Mouse (Mus musculus) heart, adult 2 months (tissue): ENCODE data around the gene Gab2. TPM values are rescaled to one million over a fixed set of nuclear protein-coding genes. Genes with fewer than 3 reads are reported as not detected.

Experiments used
- DNase-seq, 2 experiments: peaks; one replicate each; pipeline ENCODE4 v3.0.0; 2021
- H3K27ac ChIP-seq: fragments of 200-600 bp; 2 replicates; pipeline ENCODE4 v1.8.1; 2022
- H3K27me3 ChIP-seq: fragments of 200-500 bp; 2 replicates; pipeline ENCODE4 v1.6.1; 2012; ENCODE audit warnings: mild to moderate bottlenecking, low read length, inconsistent platforms, mixed read lengths; ENCODE audit not compliant: control insufficient read depth, insufficient read depth
- H3K36me3 ChIP-seq: fragments of 200-500 bp; 2 replicates; pipeline ENCODE4 v1.6.1; 2012; ENCODE audit warnings: low read length, inconsistent platforms; ENCODE audit not compliant: control insufficient read depth, insufficient read depth
- H3K4me1 ChIP-seq: fragments of 200-500 bp; 2 replicates; pipeline ENCODE4 v1.6.1; 2011; ENCODE audit warnings: low read length; ENCODE audit not compliant: control insufficient read depth, insufficient read depth
- H3K4me3 ChIP-seq: fragments of 200-600 bp; 2 replicates; pipeline ENCODE4 v1.8.1; 2022
- H3K79me2 ChIP-seq: fragments of 200-500 bp; replicated peaks from 2 replicates; pipeline ENCODE4 v1.6.1; 2012; ENCODE audit warnings: mild to moderate bottlenecking, inconsistent platforms, low read length, moderate library complexity, mixed read lengths; ENCODE audit not compliant: control insufficient read depth, insufficient read depth
- H3K9ac ChIP-seq: fragments of 200-500 bp; 2 replicates; pipeline ENCODE4 v1.6.1; 2012; ENCODE audit warnings: low read depth, mild to moderate bottlenecking, control low read depth, inconsistent platforms, low read length, mixed read lengths
- CTCF ChIP-seq: fragments of 200-600 bp; IDR thresholded peaks from 2 replicates; pipeline ENCODE4 v1.8.1; 2022; ENCODE audit warnings: antibody characterized with exemption, mild to moderate bottlenecking, moderate library complexity
- EP300 ChIP-seq: fragments of 200-500 bp; IDR thresholded peaks from 2 replicates; pipeline ENCODE4 v1.6.1; 2011; ENCODE audit warnings: low read depth, low read length, control low read depth; ENCODE audit not compliant: insufficient read depth
- POLR2A ChIP-seq: fragments of 200-500 bp; IDR thresholded peaks from 2 replicates; pipeline ENCODE4 v1.6.1; 2011; ENCODE audit warnings: mild to moderate bottlenecking, low read depth, low read length, control low read depth; ENCODE audit not compliant: insufficient read depth
- WGBS: fragments of 180-500 bp; shearing (Covaris S2); methylation state at CpG from one replicate; pipeline ENCODE4 v1.1.7; 2018; 5-methylcytosine and 5-hydroxymethylcytosine counted together
- intact Hi-C: fragments of 180-260 bp; cut with DNase I; formaldehyde crosslinking; loops from one replicate; pipeline ENCODE4 v1.15.1; 2025
- polyA plus RNA-seq: library from polyadenylated mRNA; depleted of rRNA; stranded (reverse); fragments of >200 nt; gene quantifications from 2 replicates; pipeline ENCODE4 v1.2.3, GENCODE M21; 2012
- total RNA-seq, 2 experiments: library from RNA; stranded (reverse); gene quantifications; 2 replicates each; pipeline ENCODE4 v1.2.3; 2021

The Gab2 gene
- total and polyA plus RNA-seq, 3 experiments, result 15.9 to 17.6 (median 16.4) TPM

DNA sequence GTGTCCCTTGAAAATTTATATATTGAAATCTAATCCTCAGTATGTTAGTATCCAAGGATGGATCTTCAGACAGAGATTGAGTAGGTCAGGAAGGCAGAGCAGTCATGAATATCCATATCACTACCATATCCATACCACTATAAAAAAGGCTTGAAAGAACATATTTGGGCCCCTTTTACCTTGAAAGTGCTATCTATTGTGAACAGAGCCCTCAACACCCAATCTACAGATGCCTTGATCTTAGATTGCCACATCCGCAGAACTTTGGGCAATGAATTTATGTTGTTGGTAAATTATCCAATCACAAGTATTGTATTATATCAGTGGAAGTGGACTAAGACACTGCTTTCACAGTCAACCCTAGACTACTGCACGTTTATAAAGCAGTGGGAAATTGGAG, 122.5 kb downstream of the Gab2 start:
- no peak for DNase-seq
- Histone ChIP-seq H3K4me3 (no peak overlapping the region), H3K27ac (no peak overlapping the region), H3K36me3 (peaks cover 10% of the 10 kb centered on the region), H3K4me1 (peaks cover 10% of the 10 kb centered on the region), H3K9ac (no peak overlapping the region), H3K79me2 (peaks cover 1% of the 10 kb centered on the region), H3K27me3 (no peaks in the 10 kb centered on the region)
- WGBS, result 87% methylated on average over 2 of the region's 2 CpGs
- intact Hi-C loops, result no loop called here
- TF ChIP-seq EP300 (no peak), CTCF (no peak), POLR2A (no peak)

- no peak for TF ChIP-seq POLR2A
- no peak for TF ChIP-seq EP300
- no peak for TF ChIP-seq CTCF
- Histone ChIP-seq H3K4me1 (peaks cover 15% of the 10 kb centered on the region), H3K27ac (peak overlapping the region; percentile 27), H3K79me2 (peaks cover 1% of the 10 kb centered on the region; the same call in 1 of the 2 replicates), H3K9ac (no peak overlapping the region; the same call in 1 of the 2 replicates), H3K4me3 (no peak overlapping the region), H3K36me3 (peaks cover 23% of the 10 kb centered on the region), H3K27me3 (no peaks in the 10 kb centered on the region)
- intact Hi-C loops, result no loop called here
- 66% methylated on average over 1 of the region's 1 CpGs for WGBS
- DNase-seq, result no peak
Observed at GRCm38 (mm10) chr7:97208811-97209549, 127.6 kb downstream of the Gab2 start.

- DNase-seq, result no peak
- H3K4me3 ChIP-seq, result no peak overlapping the region
- H3K79me2 ChIP-seq, result peaks cover 1% of the 10 kb centered on the region; the same call in 1 of the 2 replicates
- H3K36me3 ChIP-seq, result peaks cover 23% of the 10 kb centered on the region
- H3K4me1 ChIP-seq, result peaks cover 15% of the 10 kb centered on the region
- peak overlapping the region; percentile 38 for H3K27ac ChIP-seq
- intact Hi-C loops, result loop anchor here (5.0 kb wide), 1 partner anchor 37 kb away; no protein-coding TSS in a partner anchor
- H3K9ac ChIP-seq, result no peak overlapping the region
- no peaks in the 10 kb centered on the region for H3K27me3 ChIP-seq
- TF ChIP-seq POLR2A, result no peak
- TF ChIP-seq EP300, result no peak
- TF ChIP-seq CTCF, result no peak
Observed at GRCm38 (mm10) chr7:97210064-97210685, 128.8 kb downstream of the Gab2 start.

- Histone ChIP-seq H3K79me2 (peaks cover 1% of the 10 kb centered on the region; the same call in 1 of the 2 replicates), H3K27ac (peak overlapping the region; percentile 38), H3K36me3 (peaks cover 23% of the 10 kb centered on the region), H3K4me3 (no peak overlapping the region), H3K4me1 (peaks cover 15% of the 10 kb centered on the region), H3K9ac (no peak overlapping the region), H3K27me3 (no peaks in the 10 kb centered on the region)
- TF ChIP-seq CTCF, result no peak
- no peak for TF ChIP-seq EP300
- no peak for TF ChIP-seq POLR2A
- peak in 1 of 2 experiments; percentile 47 for DNase-seq
- 51% methylated on average over 4 of the region's 4 CpGs for WGBS
- intact Hi-C loops, result loop anchor here (5.0 kb wide), 1 partner anchor 36 kb away; no protein-coding TSS in a partner anchor
Observed at GRCm38 (mm10) chr7:97211117-97211516, 129.7 kb downstream of the Gab2 start.

DNA sequence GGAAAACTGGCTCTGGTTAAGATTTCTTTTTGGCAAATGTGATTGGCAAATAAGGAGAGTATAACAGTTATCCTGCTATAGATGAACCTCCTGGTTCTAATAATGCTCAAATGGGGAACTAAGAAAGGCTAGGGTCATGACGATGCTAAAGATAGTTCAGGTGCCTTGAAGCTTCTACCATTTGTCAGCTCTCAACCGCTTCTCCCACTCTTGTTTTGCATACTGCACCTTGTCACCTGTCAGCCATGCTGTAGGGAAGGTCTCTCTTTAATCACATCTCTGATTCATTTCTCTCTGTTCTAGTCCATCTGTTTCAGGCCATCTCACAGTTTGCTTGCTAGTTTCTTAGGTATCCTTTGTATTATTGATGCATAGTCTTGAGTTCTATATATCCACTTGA, 142.4 kb downstream of the Gab2 start:
- Histone ChIP-seq H3K79me2 (no peaks in the 10 kb centered on the region), H3K4me1 (no peaks in the 10 kb centered on the region), H3K36me3 (no peaks in the 10 kb centered on the region), H3K9ac (no peak overlapping the region), H3K4me3 (no peak overlapping the region), H3K27me3 (no peaks in the 10 kb centered on the region), H3K27ac (no peak overlapping the region)
- TF ChIP-seq CTCF (no peak), POLR2A (no peak), EP300 (no peak)
- DNase-seq, result no peak
- intact Hi-C loops, result no loop called here
- WGBS, result 90% methylated on average over 2 of the region's 2 CpGs
